Comparison of ENCODE assay signal across 19 mouse cellular contexts in the genomic region with DNA sequence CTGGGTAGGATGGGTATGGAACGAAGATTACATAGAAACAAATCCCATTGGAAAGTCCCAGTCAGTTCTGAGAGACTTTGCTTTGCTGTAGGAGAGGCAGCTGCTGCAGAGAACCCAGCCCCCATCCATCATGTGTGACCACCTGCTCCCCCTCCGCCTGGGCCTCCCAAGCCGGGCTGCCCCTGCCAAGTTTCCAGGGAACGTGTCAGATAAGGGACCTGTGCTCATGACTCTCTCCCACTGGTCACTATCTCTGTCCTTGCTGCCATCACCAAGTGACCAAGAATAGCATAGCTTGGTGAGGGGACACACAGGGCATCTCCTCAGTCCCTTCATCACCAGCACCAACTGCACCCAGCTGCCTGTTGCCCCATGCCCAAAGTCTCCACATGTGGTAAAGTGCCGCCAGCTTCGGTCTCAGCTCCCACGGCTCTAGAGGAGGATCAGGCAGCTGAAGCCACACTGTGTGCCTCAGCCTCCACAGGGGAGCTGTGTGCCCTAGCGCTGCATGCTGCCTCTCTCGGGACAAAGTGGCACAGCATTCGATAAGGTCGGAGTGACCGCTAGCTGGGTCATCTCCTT. TPM values are rescaled to one million over a fixed set of nuclear protein-coding genes. Genes with fewer than 3 reads are reported as not detected.
DNase-seq lines count a peak whose midpoint lies in the region; ATAC-seq lines count a peak whose summit lies in the region.
"Had no signal": no experiment of that assay in that cellular context is flagged by ENCODE, and none has a peak within 500 bp of the region (broad histone marks: within the 10 kb centered on the region; RNA-seq: fewer than 3 reads in every experiment).

No protein-coding gene starts in this region.

- ATAC-seq in lung, embryonic 15.5 days (ENCODE audit: borderline replicate concordance, extremely low read depth, low FRiP score, low TSS enrichment) = no peak
- ATAC-seq: forebrain, postnatal 0 days; hindbrain, embryonic 16.5 days had no signal

- WGBS in lung, embryonic 15.5 days = 60% methylated on average over 12 of the region's 12 CpGs

- H3K9me3 ChIP-seq in lung, embryonic 15.5 days = no peaks in the 10 kb centered on the region

- H3K4me2 ChIP-seq in lung, embryonic 15.5 days = no peak overlapping the region

- no peak overlapping the region for H3K9ac ChIP-seq in lung, embryonic 15.5 days
- H3K9ac ChIP-seq: forebrain, postnatal 0 days had no signal

- no peaks in the 10 kb centered on the region for H3K36me3 ChIP-seq in lung, embryonic 15.5 days

- H3K27ac ChIP-seq in lung, embryonic 15.5 days = 0 out of 2 replicates have a peak overlapping the region, but pooled peaks have one; percentile 50
- H3K27ac ChIP-seq: layer of hippocampus, adult 2 months had no signal

- peak; percentile 61 to 71 for DNase-seq in cerebellum, postnatal 10 days
- DNase-seq in cerebellum, postnatal 25 days = no peak
- DNase-seq in lung, adult 18-20 months = no peak
- peak; percentile 86 to 87 for DNase-seq in heart, adult 9 months (ENCODE audit: low spot score in 2 of 2)
- DNase-seq in heart, postnatal 14 days = peak; percentile 67 to 81
- DNase-seq in left cerebral cortex, adult 11 months (ENCODE audit: low spot score) = no peak
- no peak for DNase-seq in urinary bladder, postnatal 14 days (ENCODE audit: low spot score)
- DNase-seq: cerebellum, adult 11-12 months; forebrain, postnatal 0 days; gastrocnemius, postnatal 25 days; right cerebral cortex, postnatal 25 days; thymus, adult 2 months had no signal

- no peaks in the 10 kb centered on the region for H3K27me3 ChIP-seq in lung, embryonic 15.5 days
- H3K27me3 ChIP-seq: CH12.LX had no signal

- peaks cover 10% of the 10 kb centered on the region for H3K4me1 ChIP-seq in lung, embryonic 15.5 days

- intact Hi-C loops in heart, postnatal 14 days (cut with DNase I) = no loop called here

- no peak overlapping the region for H3K4me3 ChIP-seq in lung, embryonic 15.5 days
- H3K4me3 ChIP-seq: erythroblast, embryonic 14.5 days; layer of hippocampus, adult 2 months had no signal

RNA-seq across cellular contexts. Expression of a gene that starts 13.9 kb away (rescaled TPM):
- 53.5 TPM in 2 replicates for polyA plus RNA-seq in lung, embryonic 15.5 days (2015; fragmentation: Nextera tagmentation; extraction: Ambion mirVana)
- 1 to 10 TPM; 3.3 to 3.5 TPM for total RNA-seq in heart, postnatal 14 days (2021)
- total RNA-seq: CH12.LX; forebrain, postnatal 0 days; gastrocnemius, postnatal 25 days; layer of hippocampus, adult 2 months; left cerebral cortex, postnatal 25 days; megakaryocyte-erythroid progenitor cell, adult 5-6 weeks had no signal
- polyA plus RNA-seq: erythroblast, embryonic 14.5 days; forebrain, postnatal 0 days; hindbrain, embryonic 16.5 days had no signal

RNA-seq across cellular contexts. Expression of a gene that starts 19.0 kb away (rescaled TPM):
- polyA plus RNA-seq in lung, embryonic 15.5 days (2015; fragmentation: Nextera tagmentation; extraction: Ambion mirVana) = 8.8 and 9.2 TPM in 2 replicates
- total RNA-seq in heart, postnatal 14 days (2021) = 10 to 100 TPM; 17.0 to 18.2 TPM

RNA-seq across cellular contexts. Expression of a gene that starts 20.9 kb away (rescaled TPM):
- 20.1 and 24.8 TPM in 2 replicates for polyA plus RNA-seq in lung, embryonic 15.5 days (2015; fragmentation: Nextera tagmentation; extraction: Ambion mirVana)
- total RNA-seq in heart, postnatal 14 days (2021) = 100 to 1,000 TPM; 198 to 203 TPM

RNA-seq across cellular contexts. Expression of a gene that starts 31.5 kb away (rescaled TPM):
- 102 and 107 TPM in 2 replicates for polyA plus RNA-seq in lung, embryonic 15.5 days (2015; fragmentation: Nextera tagmentation; extraction: Ambion mirVana)
- 10 to 100 TPM; 52.9 to 63.6 TPM for total RNA-seq in heart, postnatal 14 days (2021)

Comparison
In these comparisons a context has a peak if more than half of its experiments do, and no peak if none do; other contexts are left out.
1. DNase-seq: peak in cerebellum, postnatal 10 days (2 of 2), heart, adult 9 months (2 of 2) and heart, postnatal 14 days (2 of 2); none in cerebellum, postnatal 25 days (0 of 2), lung, adult 18-20 months (0 of 2), left cerebral cortex, adult 11 months (single experiment) and urinary bladder, postnatal 14 days (single experiment).